Mouse (Mus musculus): Measurements from ENCODE around the gene Mapk3.
"Not testable (repeated sequence)": the region's sequence is repeated elsewhere in the genome, so short reads cannot be mapped to it uniquely, and the experiment has no call there.

Mapk3 gene

GRCm38 (mm10) chr7:126759672-126760390, 430 bp downstream of the Mapk3 start:
- no peak for DNase-seq (ENCODE audit: low spot score)

- peak; percentile 94 for DNase-seq (ENCODE audit: low spot score)
Measured at GRCm38 (mm10) chr7:126760391-126760802, 996 bp downstream of the Mapk3 start.

- no peak for DNase-seq (ENCODE audit: low spot score)
Measured at GRCm38 (mm10) chr7:126760956-126761355, 1.6 kb downstream of the Mapk3 start.

- DNase-seq (ENCODE audit: low spot score): peak; percentile 49
Measured at GRCm38 (mm10) chr7:126761529-126762067, 2.2 kb downstream of the Mapk3 start.

- DNase-seq (ENCODE audit: low spot score): no peak
Measured at GRCm38 (mm10) chr7:126762471-126763008, 3.1 kb downstream of the Mapk3 start.

- DNase-seq (ENCODE audit: low spot score): no peak
Measured at GRCm38 (mm10) chr7:126765540-126765939, 6.1 kb downstream of the Mapk3 start.

GRCm38 (mm10) chr7:126766201-126766600, 6.8 kb downstream of the Mapk3 start, which contains the start of gene Gdpd3:
Gene Gdpd3 (plus strand): TSS chr7:126766334.
- no peak for DNase-seq (ENCODE audit: low spot score)

- DNase-seq (ENCODE audit: low spot score): no peak
Measured at GRCm38 (mm10) chr7:126767001-126767400, 7.6 kb downstream of the Mapk3 start.

GRCm38 (mm10) chr7:126770784-126771183, 11.4 kb downstream of the Mapk3 start:
- DNase-seq (ENCODE audit: low spot score): no peak

GRCm38 (mm10) chr7:126773351-126773750, 13.9 kb downstream of the Mapk3 start:
- no peak for DNase-seq (ENCODE audit: low spot score)

- DNase-seq (ENCODE audit: low spot score): no peak
Measured at GRCm38 (mm10) chr7:126774463-126774862, 15.1 kb downstream of the Mapk3 start.

- no peak for DNase-seq (ENCODE audit: low spot score)
Measured at GRCm38 (mm10) chr7:126775185-126775977, 16.0 kb downstream of the Mapk3 start.

GRCm38 (mm10) chr7:126775978-126776234, 16.5 kb downstream of the Mapk3 start:
- DNase-seq (ENCODE audit: low spot score): peak; percentile 62

- DNase-seq (ENCODE audit: low spot score): peak; percentile 97
Measured at GRCm38 (mm10) chr7:126776598-126777057, 17.2 kb downstream of the Mapk3 start, which contains the start of gene Ypel3. Gene Ypel3 (plus strand): TSS chr7:126776955.

- no peak for DNase-seq (ENCODE audit: low spot score)
Measured at GRCm38 (mm10) chr7:126777476-126777875, 18.1 kb downstream of the Mapk3 start.

- no peak for DNase-seq (ENCODE audit: low spot score)
Measured at GRCm38 (mm10) chr7:126778147-126778546, 18.7 kb downstream of the Mapk3 start.

GRCm38 (mm10) chr7:126779101-126779500, 19.7 kb downstream of the Mapk3 start:
- not testable (repeated sequence) for DNase-seq (ENCODE audit: low spot score)

- peak; percentile 84 for DNase-seq (ENCODE audit: low spot score)
Measured at GRCm38 (mm10) chr7:126779983-126780970, 20.9 kb downstream of the Mapk3 start.

GRCm38 (mm10) chr7:126780971-126781635, 21.7 kb downstream of the Mapk3 start, which contains the start of gene Tbx6:
Gene Tbx6 (plus strand): TSS chr7:126781483.
- no peak for DNase-seq (ENCODE audit: low spot score)

- DNase-seq (ENCODE audit: low spot score): no peak
Measured at GRCm38 (mm10) chr7:126781661-126782370, 22.4 kb downstream of the Mapk3 start.

Data from lung, postnatal 25 days (tissue).